Mouse (Mus musculus) cerebellum, adult 11-12 months (tissue): ENCODE data around the gene Nptx2.
A peak's percentile ranks its signal among the peaks of the same experiment; 100 is the strongest.

Source experiments
- DNase-seq: peaks from one replicate; pipeline ENCODE4 v3.0.0; 2022

Nptx2 gene

GRCm38 (mm10) chr5:144545653-144546422, at the start of gene Nptx2:
TSS of gene Nptx2 (plus strand) at chr5:144545902.
- peak; percentile 16 for DNase-seq

GRCm38 (mm10) chr5:144496481-144496880, 49.2 kb upstream of the Nptx2 start:
- DNase-seq = no peak

- DNase-seq = no peak
Measured at GRCm38 (mm10) chr5:144504239-144504638, 41.5 kb upstream of the Nptx2 start.

DNA sequence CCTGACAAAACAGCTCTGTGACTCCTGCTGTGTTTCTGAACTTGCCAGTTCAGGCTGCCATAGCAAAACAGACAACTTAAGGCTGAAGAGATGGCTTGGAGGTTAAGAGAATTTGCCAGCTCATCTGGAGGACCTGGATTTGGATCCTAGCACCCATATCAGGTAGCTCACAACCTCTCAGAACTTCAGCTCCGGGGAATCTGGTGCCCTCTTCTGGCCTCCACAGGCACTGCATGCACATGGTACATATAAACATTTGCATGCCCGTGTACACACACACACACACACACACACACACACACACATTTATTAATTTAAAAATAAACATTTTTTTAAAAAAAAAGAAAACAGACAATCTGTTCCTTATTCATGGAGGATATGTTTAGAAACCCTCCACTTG, 40.0 kb upstream of the Nptx2 start:
- DNase-seq = no peak

DNA sequence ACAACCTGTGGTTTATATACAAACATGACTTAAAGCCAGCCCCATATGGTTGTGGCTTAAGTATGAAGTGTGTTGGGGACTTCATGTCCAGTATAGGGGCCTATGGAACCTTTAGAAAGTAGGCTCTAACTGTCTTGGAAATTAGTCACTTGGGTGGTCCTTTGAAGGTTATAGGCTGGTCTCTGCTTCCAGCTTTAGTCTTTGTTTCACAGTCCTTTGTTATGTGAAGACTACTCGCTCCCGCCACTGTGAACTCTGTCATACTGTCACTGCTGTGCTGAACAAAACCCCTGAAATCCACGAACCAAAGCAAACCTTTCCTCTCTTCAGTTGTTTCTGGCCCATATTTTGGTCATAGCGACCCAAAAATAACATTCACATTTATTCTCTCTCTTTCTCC, 39.5 kb upstream of the Nptx2 start:
- DNase-seq = no peak

DNA sequence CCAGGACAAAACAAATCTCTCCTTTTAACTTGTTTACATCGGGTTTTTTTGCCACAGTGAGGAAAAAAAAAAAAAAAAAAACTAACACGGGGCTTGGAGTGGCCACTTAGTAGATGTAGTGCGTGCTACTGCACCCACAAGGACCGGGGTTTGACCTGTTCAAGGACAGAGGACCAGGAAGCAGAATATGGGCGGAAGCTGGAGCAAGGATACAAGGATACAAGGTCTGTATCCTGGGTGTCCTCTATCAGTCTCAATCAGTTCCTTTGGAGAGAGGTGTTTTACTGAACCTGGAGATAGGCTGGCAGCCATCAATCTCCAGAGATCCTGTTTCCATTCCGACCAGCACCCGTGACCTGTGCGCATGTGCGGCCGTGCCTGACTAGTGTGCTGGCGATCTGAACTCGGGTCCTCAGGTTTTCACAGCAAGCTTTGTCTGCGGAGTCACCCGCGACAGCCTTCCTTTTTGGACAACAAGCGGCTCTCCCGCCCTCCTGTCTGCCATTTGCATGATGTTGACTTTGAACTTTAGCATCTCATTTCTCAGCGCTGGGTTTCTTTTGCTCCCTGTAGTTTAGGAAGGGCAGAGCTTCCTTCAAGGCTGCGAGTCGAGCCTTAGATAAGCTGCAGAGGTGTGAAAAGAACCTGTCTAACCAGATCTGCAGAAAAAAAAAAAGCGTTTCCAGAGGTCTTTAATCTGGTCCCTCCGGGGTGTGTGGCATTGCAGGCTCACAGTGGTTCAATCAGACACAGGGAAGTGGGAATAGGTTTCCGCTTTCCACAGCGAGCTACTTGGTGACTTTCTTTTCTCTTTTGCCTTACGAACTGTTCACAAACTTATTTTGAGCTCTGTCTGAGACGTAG, 38.8 kb upstream of the Nptx2 start:
- DNase-seq = no peak

GRCm38 (mm10) chr5:144509431-144509830, 36.3 kb upstream of the Nptx2 start:
- DNase-seq = no peak

DNA sequence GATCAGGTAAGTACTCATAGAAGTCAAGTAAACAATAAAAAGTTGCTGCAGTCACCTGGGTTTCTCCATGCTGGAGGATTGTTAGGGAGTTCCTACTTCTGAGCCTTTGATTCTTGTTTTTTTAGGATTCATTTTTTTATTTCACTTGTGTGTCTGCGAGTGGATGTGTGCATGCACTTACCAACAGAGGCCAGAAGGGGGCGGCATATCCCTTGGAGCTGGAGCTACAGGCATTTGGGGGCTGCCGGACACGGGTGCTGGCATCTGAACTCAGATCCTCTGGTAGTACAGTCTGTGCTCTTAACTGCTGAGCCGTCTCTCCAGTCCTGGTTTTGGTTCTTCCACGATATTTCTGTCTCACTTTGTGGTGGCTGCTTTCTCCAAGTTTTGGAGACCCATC, 31.0 kb upstream of the Nptx2 start:
- DNase-seq = no peak

GRCm38 (mm10) chr5:144515241-144515640, 30.5 kb upstream of the Nptx2 start:
- DNase-seq = no peak

DNA sequence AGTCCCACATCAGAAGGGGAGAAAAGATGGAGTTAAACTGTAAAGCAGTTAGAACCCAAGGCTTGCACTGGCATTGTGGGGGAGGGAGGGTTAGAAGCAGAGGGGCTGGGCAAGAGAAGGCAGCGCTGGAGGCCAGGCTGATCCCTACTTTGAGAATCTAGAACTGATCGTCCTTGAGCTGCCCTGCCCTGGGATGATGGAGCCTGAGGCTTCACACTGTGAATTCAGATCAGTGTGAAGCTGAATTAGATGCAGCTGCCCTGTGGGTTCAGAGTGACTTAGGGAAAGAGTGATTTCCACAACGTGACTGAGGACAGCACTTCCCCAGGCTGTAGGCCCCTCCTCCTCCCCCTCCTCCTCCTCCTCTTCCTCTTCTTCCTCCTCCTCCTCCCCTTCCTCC, 25.6 kb upstream of the Nptx2 start:
- no peak for DNase-seq

- DNase-seq = no peak
Measured at GRCm38 (mm10) chr5:144524774-144525173, 20.9 kb upstream of the Nptx2 start.

DNA sequence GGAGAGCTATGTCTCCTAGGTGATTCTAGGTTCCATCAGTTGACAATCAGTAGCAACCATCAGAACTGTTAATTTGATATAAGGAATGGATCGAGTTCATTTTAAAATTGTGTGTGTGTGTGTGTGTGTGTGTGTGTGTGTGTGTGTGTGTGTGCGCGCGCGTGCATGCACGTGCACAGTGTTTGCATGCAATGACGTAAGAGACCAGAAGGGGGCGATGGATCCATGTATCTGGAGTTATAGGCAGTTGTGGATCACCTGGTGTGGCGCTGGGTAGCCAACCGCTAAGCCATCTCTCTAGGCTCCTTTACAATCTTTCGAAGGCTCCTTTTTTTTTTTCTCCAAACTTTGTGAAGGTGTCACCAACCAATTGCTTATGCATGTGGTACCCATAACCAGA, 16.6 kb upstream of the Nptx2 start:
- DNase-seq = no peak

DNA sequence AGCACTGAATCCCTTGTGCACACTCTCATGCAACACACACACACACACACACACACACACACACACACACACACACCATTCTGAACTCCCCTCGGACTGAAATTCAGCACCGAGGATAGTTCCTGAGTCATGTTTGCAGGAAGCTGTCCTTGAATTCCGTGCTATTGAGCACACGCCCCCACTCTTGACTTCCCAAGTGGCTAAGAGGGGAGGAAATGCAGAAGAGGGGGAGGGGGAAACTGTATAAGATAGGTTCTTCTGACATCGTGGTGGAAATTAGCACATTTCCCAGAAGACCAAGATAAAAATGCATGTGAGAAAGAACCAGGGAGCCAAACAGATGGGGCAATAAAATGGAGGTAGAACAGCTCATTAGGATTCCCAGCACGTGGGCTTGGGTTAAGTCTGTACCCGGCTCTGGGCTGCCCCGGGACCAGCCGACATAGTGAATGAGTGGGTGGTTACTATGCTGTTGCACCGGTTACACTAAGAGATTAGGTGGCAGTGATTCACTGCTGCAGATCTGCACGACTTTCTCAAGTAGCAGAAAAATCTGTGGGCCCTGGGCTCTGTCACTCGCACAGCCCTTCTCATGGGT, 2.9 kb upstream of the Nptx2 start:
- DNase-seq = no peak

DNA sequence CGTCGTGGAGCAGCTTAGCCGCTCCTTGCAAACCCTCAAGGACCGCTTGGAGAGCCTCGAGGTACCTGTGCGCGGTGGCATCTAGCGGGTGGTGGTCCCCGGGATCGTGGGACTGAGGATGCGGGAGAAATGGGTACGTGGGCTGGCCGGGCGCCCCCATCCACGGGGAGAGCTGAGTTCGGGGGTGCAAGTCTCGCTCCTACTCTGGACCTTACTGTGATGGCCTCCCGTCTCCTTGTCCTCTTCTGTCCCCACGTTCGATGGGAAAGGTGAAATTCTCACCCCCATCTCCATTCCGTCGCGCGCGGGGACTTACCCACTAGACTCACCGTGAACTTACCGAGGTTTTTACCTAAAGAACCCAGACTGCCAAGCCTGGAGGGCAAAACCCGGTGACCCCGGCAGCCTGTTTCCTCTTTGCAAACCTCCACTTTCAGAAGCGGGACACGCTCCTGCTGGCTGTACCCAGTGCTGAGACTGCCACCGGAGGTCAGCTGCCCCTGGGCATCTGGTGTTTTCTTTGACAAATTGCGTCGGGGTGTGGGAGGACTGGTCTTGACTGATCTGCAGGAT, 807 bp downstream of the Nptx2 start:
- no peak for DNase-seq

GRCm38 (mm10) chr5:144547333-144547878, 1.7 kb downstream of the Nptx2 start:
- DNase-seq = no peak

GRCm38 (mm10) chr5:144548079-144548631, 2.5 kb downstream of the Nptx2 start:
- no peak for DNase-seq

- DNase-seq = no peak
Measured at GRCm38 (mm10) chr5:144550003-144550402, 4.3 kb downstream of the Nptx2 start.

DNA sequence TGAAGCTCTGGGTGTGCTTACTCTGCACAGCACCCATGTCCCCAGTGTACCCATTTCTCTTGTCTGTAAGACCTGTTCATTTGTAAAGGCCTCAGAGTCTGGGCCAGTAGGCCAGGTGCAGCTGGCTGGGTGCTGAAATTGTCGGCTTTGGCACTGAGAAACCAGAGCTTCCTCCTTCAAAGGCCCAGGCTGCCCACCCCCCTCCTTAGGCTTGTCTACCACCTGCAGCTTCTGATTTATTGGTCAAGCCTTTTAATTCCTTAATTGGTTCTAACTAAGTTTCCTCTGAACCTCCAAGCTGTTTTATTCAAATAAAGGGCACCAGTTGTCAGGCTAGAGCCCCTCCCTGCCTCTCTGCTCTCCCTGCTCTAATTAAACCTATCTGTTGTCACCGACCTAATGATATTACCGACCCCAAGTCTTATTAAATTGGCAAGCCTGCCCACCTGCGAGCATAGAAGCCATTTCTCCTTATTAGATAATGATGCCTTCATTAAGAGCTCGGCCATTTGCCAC, 5.0 kb downstream of the Nptx2 start:
- no peak for DNase-seq

DNA sequence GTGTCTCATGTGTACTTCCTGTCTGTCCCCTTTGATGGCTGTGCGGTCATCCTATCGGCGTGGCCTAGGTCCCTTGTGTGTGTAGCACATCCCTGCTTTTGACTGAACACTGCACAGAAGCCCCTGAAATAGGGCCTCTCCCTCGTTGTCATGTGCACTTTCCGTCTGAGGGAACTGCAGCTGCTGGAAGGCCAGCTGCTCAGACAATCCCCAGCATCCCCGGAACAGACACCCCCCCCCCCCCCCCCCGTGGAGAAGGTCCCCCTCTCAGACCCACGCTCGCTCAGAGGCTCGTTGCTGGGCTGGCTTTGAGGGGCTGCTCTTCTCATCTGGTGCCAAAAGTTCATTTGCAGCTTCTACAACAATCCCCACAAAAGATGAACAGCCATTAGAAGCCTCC, 11.0 kb downstream of the Nptx2 start:
- DNase-seq = no peak

DNA sequence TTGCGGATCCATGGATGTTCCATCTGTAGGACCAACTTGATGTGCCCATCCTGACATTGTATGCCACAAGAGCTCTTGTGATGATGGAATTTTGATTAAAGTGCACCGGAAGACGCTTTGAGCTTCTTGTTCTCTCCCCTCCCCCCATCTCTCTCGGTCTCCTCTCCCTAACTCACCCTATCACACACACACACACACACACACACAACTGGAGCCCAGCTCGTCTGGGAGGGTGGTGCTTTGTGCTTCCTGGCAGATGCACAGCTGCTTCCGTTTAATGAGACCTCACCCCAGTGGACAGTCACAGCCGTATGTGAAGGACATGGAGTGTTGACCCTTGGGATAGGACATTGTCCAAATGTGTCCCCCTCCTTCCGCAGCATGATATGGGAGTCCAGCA, 11.7 kb downstream of the Nptx2 start:
- no peak for DNase-seq

GRCm38 (mm10) chr5:144558481-144558880, 12.8 kb downstream of the Nptx2 start:
- DNase-seq = no peak

DNA sequence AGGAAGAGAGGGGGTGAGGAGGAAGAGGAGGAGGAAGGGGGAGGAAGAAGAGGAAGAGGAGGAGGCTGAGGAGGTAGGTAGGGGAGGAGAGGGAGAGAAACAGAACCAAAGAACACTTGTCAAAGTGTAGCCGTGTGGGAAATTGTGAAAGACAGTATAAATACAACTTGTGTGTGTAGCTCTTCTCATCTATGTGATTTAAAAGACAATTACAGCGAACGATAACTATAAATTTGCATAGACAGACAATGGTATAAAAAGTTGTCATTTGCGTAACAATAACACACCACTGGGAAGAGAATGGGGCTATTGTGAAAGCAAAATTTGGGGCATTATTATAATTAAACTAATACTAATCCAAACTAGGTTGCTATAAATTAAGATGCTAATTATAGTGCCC, 20.0 kb downstream of the Nptx2 start:
- no peak for DNase-seq

DNA sequence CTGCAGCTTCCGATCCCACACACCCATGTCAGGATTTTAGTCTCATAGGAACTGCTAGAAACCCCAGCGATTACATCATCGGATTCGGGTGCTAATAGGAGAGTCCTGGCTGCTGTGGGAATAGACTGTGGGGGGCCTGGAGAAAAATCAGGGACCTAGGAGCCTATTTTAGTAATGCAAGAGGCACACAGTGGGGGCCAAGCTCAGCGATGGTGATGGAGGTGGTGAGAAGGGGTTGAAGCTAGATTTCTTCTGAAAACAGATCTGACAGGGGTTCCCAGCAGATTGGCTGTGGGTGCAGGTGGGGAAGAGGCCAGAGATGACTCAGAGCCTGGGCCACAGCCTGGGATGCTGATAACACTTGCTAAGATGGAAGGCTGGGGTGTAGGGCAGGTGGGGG, 39.4 kb downstream of the Nptx2 start:
- no peak for DNase-seq
